ENCODE assay signal across 9 mouse cellular contexts in the genomic region with DNA sequence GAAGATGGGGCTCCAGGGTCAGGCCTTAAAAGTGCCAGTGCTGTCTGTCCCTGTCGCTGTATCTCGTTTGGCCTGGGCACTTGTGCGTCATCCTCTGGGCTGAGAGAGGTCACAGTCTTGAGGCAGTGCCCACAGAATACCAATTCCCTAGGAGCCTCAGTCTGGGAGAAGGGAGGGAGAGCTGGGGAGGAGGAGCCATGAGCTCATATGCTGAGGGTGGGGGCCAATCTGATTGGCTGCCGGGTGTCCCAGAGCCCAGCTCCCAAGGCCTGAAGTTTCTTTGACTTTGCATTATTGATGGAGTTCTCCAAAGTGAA. TPM values are rescaled to one million over a fixed set of nuclear protein-coding genes. Genes with fewer than 3 reads are reported as not detected.
DNase-seq lines count a peak whose midpoint lies in the region; ATAC-seq lines count a peak whose summit lies in the region.
"Had no signal": no experiment of that assay in that cellular context is flagged by ENCODE, and none has a peak within 500 bp of the region (broad histone marks: within the 10 kb centered on the region; RNA-seq: fewer than 3 reads in every experiment).

No protein-coding gene starts in this region.

- DNase-seq in cerebellum, adult 11-12 months = peak; percentile 67
- DNase-seq in cerebellum, postnatal 36 days = no peak
- peak; percentile 90 for DNase-seq in adrenal gland, adult 2 months
- DNase-seq in forebrain, embryonic 11.5 days (ENCODE audit: low spot score) = no peak
- peak; percentile 54 for DNase-seq in heart, postnatal 4 days
- DNase-seq in thymus, postnatal 36 days = no peak
- DNase-seq in thymus, postnatal 25 days = no peak

- peak overlapping the region; percentile 41; the same call in 1 of the 2 replicates for H3K9ac ChIP-seq in forebrain, embryonic 11.5 days (ENCODE audit: low read length)
- H3K9ac ChIP-seq in neural tube, embryonic 12.5 days = no peak overlapping the region

- H3K4me3 ChIP-seq in forebrain, embryonic 11.5 days (ENCODE audit: low read depth, low read length) = no peak overlapping the region
- no peak overlapping the region for H3K4me3 ChIP-seq in neural tube, embryonic 12.5 days

- peak; percentile 71 for ATAC-seq in forebrain, embryonic 11.5 days (replicated peaks; ENCODE audit: low FRiP score)
- peak; percentile 70 for ATAC-seq in neural tube, embryonic 12.5 days (ENCODE audit: low FRiP score, low read depth)

- H3K27me3 ChIP-seq in forebrain, embryonic 11.5 days (ENCODE audit: control insufficient read depth, insufficient read depth, low read length) = no peaks in the 10 kb centered on the region; the same call in 1 of the 2 replicates
- H3K27me3 ChIP-seq in neural tube, embryonic 12.5 days (replicated peaks) = no peaks in the 10 kb centered on the region

- peaks cover 22% of the 10 kb centered on the region for H3K4me1 ChIP-seq in forebrain, embryonic 11.5 days (replicated peaks; ENCODE audit: control insufficient read depth, insufficient read depth, low read length)
- H3K4me1 ChIP-seq in neural tube, embryonic 12.5 days = peaks cover 39% of the 10 kb centered on the region

- H3K27ac ChIP-seq in forebrain, embryonic 11.5 days (ENCODE audit: low read depth, low read length) = peak overlapping the region; percentile 80
- H3K27ac ChIP-seq in neural tube, embryonic 12.5 days = no peak overlapping the region

- no peaks in the 10 kb centered on the region for H3K9me3 ChIP-seq in forebrain, embryonic 11.5 days (ENCODE audit: control insufficient read depth, low read length)
- H3K9me3 ChIP-seq in neural tube, embryonic 12.5 days = no peaks in the 10 kb centered on the region

- no peaks in the 10 kb centered on the region for H3K36me3 ChIP-seq in forebrain, embryonic 11.5 days (ENCODE audit: control insufficient read depth, insufficient read depth, low read length)
- no peaks in the 10 kb centered on the region for H3K36me3 ChIP-seq in neural tube, embryonic 12.5 days

- H3K4me2 ChIP-seq in forebrain, embryonic 11.5 days (ENCODE audit: low read depth, low read length, severe bottlenecking) = peak overlapping the region; percentile 35; the same call in 1 of the 2 replicates
- peak overlapping the region; percentile 48 for H3K4me2 ChIP-seq in neural tube, embryonic 12.5 days (replicated peaks)

- 20% methylated on average over 4 of the region's 4 CpGs for WGBS in forebrain, embryonic 11.5 days
- 21% methylated on average over 4 of the region's 4 CpGs for WGBS in neural tube, embryonic 12.5 days

RNA-seq across cellular contexts. Expression of gene Usp2, which starts 5.7 kb away (rescaled TPM):
- total RNA-seq in adrenal gland, adult 2 months (2021) = 10 to 100 TPM; 33.7 to 60.9 TPM
- 10.9 and 15.2 TPM in 2 replicates for polyA plus RNA-seq in adrenal gland, adult 2 months (2012; rRNA removed)
- 8.9 and 12.7 TPM in 2 replicates for polyA plus RNA-seq in forebrain, embryonic 11.5 days (2014; fragmentation: Nextera tagmentation; extraction: Ambion mirVana)
- 10 to 100 TPM; 72.6 to 79.0 TPM for total RNA-seq in heart, postnatal 4 days (2021)
- polyA plus RNA-seq in neural tube, embryonic 12.5 days (2016; fragmentation: Nextera tagmentation; extraction: Ambion mirVana) = 9.1 and 9.3 TPM in 2 replicates

RNA-seq across cellular contexts. Expression of gene Mfrp, which starts 29.0 kb away (rescaled TPM):
- under 1 TPM in 1 of 2 experiments, not detected in 1; 0.10 TPM for total RNA-seq in adrenal gland, adult 2 months (2021)
- 0.40 TPM in 1 of 2 replicates, not detected in the other for polyA plus RNA-seq in adrenal gland, adult 2 months (2012; rRNA removed)
- 0.11 TPM in 1 of 2 replicates, not detected in the other for polyA plus RNA-seq in forebrain, embryonic 11.5 days (2014; fragmentation: Nextera tagmentation; extraction: Ambion mirVana)
- not detected for total RNA-seq in heart, postnatal 4 days (2021)
- 0.18 TPM in 1 of 2 replicates, not detected in the other for polyA plus RNA-seq in neural tube, embryonic 12.5 days (2016; fragmentation: Nextera tagmentation; extraction: Ambion mirVana)

RNA-seq across cellular contexts. Expression of gene Thy1, which starts 29.4 kb away (rescaled TPM):
- 10 to 100 TPM; 46.9 to 49.6 TPM for total RNA-seq in adrenal gland, adult 2 months (2021)
- polyA plus RNA-seq in adrenal gland, adult 2 months (2012; rRNA removed) = 25.0 and 26.5 TPM in 2 replicates
- polyA plus RNA-seq in forebrain, embryonic 11.5 days (2014; fragmentation: Nextera tagmentation; extraction: Ambion mirVana) = not detected in 2 replicates
- 10 to 100 TPM; 16.2 to 18.8 TPM for total RNA-seq in heart, postnatal 4 days (2021)
- 0.33 and 0.91 TPM in 2 replicates for polyA plus RNA-seq in neural tube, embryonic 12.5 days (2016; fragmentation: Nextera tagmentation; extraction: Ambion mirVana)
- polyA plus RNA-seq: C2C12 had no signal

RNA-seq across cellular contexts. Expression of gene C1qtnf5, which starts 34.5 kb away (rescaled TPM):
- 10 to 100 TPM; 11.2 to 17.6 TPM for total RNA-seq in adrenal gland, adult 2 months (2021)
- polyA plus RNA-seq in adrenal gland, adult 2 months (2012; rRNA removed) = 32.4 and 34.3 TPM in 2 replicates
- polyA plus RNA-seq in forebrain, embryonic 11.5 days (2014; fragmentation: Nextera tagmentation; extraction: Ambion mirVana) = 0.47 and 0.79 TPM in 2 replicates
- total RNA-seq in heart, postnatal 4 days (2021) = 1 to 10 TPM; 8.5 to 9.7 TPM
- polyA plus RNA-seq in neural tube, embryonic 12.5 days (2016; fragmentation: Nextera tagmentation; extraction: Ambion mirVana) = 0.43 and 0.74 TPM in 2 replicates

RNA-seq across cellular contexts. Expression of gene Gm49380, which starts 40.7 kb away (rescaled TPM):
- total RNA-seq in adrenal gland, adult 2 months (2021) = under 1 TPM; 0.12 to 0.76 TPM
- polyA plus RNA-seq in adrenal gland, adult 2 months (2012; rRNA removed) = 1.1 TPM in 1 of 2 replicates, not detected in the other
- polyA plus RNA-seq in forebrain, embryonic 11.5 days (2014; fragmentation: Nextera tagmentation; extraction: Ambion mirVana) = 0.97 TPM in 1 of 2 replicates, not detected in the other
- not detected for total RNA-seq in heart, postnatal 4 days (2021)
- polyA plus RNA-seq in neural tube, embryonic 12.5 days (2016; fragmentation: Nextera tagmentation; extraction: Ambion mirVana) = 0.18 and 0.51 TPM in 2 replicates

Comparison
In these comparisons a context has a peak if more than half of its experiments do, and no peak if none do; other contexts are left out.
1. DNase-seq: peak in cerebellum, adult 11-12 months (single experiment), adrenal gland, adult 2 months (single experiment) and heart, postnatal 4 days (single experiment); none in cerebellum, postnatal 36 days (0 of 2), forebrain, embryonic 11.5 days (single experiment), thymus, postnatal 36 days (0 of 2) and thymus, postnatal 25 days (single experiment).
2. RNA of gene Thy1, which starts 29.4 kb away (polyA plus RNA-seq): 25.0 to 26.5 TPM in adrenal gland, adult 2 months; 0.33 to 0.91 TPM in neural tube, embryonic 12.5 days and not detected in forebrain, embryonic 11.5 days; every median in the first group is over 10 times any median in the second.